Mouse (Mus musculus) neural tube, embryonic 14.5 days (tissue): ENCODE results near the gene Spag7. TPM values are rescaled to one million over a fixed set of nuclear protein-coding genes. Genes with fewer than 3 reads are reported as not detected.

Experiments
- ATAC-seq: fragments of 200-750 bp; cut with Nextera tagmentation; 2 replicates; pipeline ENCODE4 v1.8.0; 2017; ENCODE audit warnings: low read depth, mild to moderate bottlenecking, moderate TSS enrichment, moderate library complexity
- H3K27ac ChIP-seq: fragments of 300-500 bp; sonication (generic); 2 replicates; pipeline ENCODE4 v1.5.1; 2014; ENCODE audit warnings: low read depth, mild to moderate bottlenecking, control low read depth, low read length, moderate library complexity, mixed read lengths
- H3K27me3 ChIP-seq: fragments of 300-500 bp; sonication (generic); 2 replicates; pipeline ENCODE4 v1.6.1; 2014; ENCODE audit warnings: low read length; ENCODE audit not compliant: control insufficient read depth, insufficient read depth
- H3K36me3 ChIP-seq: fragments of 300-500 bp; sonication (generic); 2 replicates; pipeline ENCODE4 v1.6.1; 2014; ENCODE audit warnings: low read length, mixed read lengths; ENCODE audit not compliant: control insufficient read depth, insufficient read depth
- H3K4me1 ChIP-seq: fragments of 300-500 bp; sonication (generic); 2 replicates; pipeline ENCODE4 v1.6.1; 2014; ENCODE audit warnings: low read length; ENCODE audit not compliant: control insufficient read depth, insufficient read depth
- H3K4me2 ChIP-seq: fragments of 300-500 bp; sonication (generic); 2 replicates; pipeline ENCODE4 v1.6.1; 2014; ENCODE audit warnings: mild to moderate bottlenecking, low read depth, low read length, control low read depth
- H3K4me3 ChIP-seq: fragments of 300-500 bp; sonication (generic); 2 replicates; pipeline ENCODE4 v1.5.1; 2014; ENCODE audit warnings: low read depth, low read length, control low read depth, mixed read lengths
- H3K9ac ChIP-seq: fragments of 300-500 bp; sonication (generic); replicated peaks from 2 replicates; pipeline ENCODE4 v1.6.1; 2014; ENCODE audit warnings: low read depth, mild to moderate bottlenecking, control low read depth, low read length, mixed read lengths
- H3K9me3 ChIP-seq: fragments of 300-500 bp; sonication (generic); 2 replicates; pipeline ENCODE4 v1.6.1; 2016; ENCODE audit warnings: low read length; ENCODE audit not compliant: control insufficient read depth
- WGBS: fragments of 180-500 bp; shearing (Covaris S2); extraction: QIAGEN DNeasy Blood & Tissue Kit; methylation state at CpG from one replicate; pipeline ENCODE4 v1.1.7; 2014; 5-methylcytosine and 5-hydroxymethylcytosine counted together
- polyA plus RNA-seq: library from polyadenylated mRNA; unstranded; fragments of >200 nt; fragmentation: Nextera tagmentation; extraction: Ambion mirVana; gene quantifications from 2 replicates; pipeline ENCODE4 v1.2.1, GENCODE M21; 2014

Spag7 gene
- polyA plus RNA-seq, 1 experiment from 2014 or later, result 151 TPM

- peak overlapping the region; percentile 98 for H3K4me3 ChIP-seq
- peak overlapping the region; percentile 91 for H3K4me2 ChIP-seq
- peaks cover 4% of the 10 kb centered on the region for H3K36me3 ChIP-seq
- H3K9ac ChIP-seq, result peak overlapping the region; percentile 59; the same call in 1 of the 2 replicates
- no peak for ATAC-seq
- peaks cover 23% of the 10 kb centered on the region for H3K4me1 ChIP-seq
- no peaks in the 10 kb centered on the region for H3K27me3 ChIP-seq
- 5% methylated on average over 16 of the region's 16 CpGs for WGBS
- no peaks in the 10 kb centered on the region for H3K9me3 ChIP-seq
- H3K27ac ChIP-seq, result peak overlapping the region; percentile 96
These were observed 12.7 kb downstream of the Spag7 start for GRCm38 (mm10) chr11:70656456-70656927.

DNA sequence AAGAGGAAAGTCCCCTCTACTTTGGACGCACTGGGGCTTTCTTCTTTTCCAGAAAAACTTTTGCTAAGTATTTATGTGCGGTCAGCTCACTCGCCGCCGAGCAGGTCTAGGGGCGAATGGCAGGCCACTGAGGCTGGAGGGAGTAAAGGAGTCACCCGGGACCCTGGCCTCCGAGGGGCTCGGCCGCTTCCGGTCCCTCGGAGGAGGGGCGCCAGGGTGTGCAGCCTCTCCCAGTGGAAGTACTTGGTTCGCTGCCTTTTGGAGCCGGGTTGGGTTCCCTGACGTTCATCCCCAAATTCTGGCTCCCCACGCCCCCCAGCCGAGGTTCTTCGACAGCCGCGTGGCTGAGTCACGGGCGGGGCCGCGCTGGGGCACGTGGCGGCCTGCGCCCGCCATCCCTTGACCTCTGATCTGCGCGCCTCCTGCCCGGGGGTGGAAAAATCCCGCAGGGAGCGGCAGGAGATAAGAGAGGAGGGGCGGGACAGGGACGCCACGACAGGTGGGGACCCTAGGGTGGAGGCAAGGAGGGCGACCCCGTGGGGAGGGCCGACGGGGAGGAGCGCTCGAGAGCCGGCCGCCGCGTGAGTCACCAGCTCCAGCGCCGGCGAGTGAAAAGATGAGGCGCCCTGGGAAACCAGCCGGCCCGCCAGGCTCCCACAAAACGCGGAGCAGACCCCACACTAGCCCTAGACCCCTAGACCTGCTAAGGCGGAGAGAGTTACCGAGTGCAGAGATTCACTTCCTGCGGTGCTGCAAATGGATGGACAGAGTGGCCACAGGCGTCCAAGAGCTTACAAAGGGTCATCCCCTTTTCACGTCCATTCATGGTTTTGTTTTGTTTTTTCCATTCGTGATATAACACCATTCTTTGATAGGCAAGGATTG lies 13.4 kb downstream of the Spag7 start:
- peaks cover 11% of the 10 kb centered on the region for H3K36me3 ChIP-seq
- no peaks in the 10 kb centered on the region for H3K9me3 ChIP-seq
- peak overlapping the region; percentile 98 for H3K4me3 ChIP-seq
- H3K9ac ChIP-seq, result peak overlapping the region; percentile 59
- 0 out of 2 replicates have a peak, but pooled peaks have one; percentile 19 for ATAC-seq
- H3K4me1 ChIP-seq, result peaks cover 23% of the 10 kb centered on the region
- no peaks in the 10 kb centered on the region for H3K27me3 ChIP-seq
- peak overlapping the region; percentile 91 for H3K4me2 ChIP-seq
- H3K27ac ChIP-seq, result peak overlapping the region; percentile 96
- under 1% methylated on average over 60 of the region's 61 CpGs for WGBS

DNA sequence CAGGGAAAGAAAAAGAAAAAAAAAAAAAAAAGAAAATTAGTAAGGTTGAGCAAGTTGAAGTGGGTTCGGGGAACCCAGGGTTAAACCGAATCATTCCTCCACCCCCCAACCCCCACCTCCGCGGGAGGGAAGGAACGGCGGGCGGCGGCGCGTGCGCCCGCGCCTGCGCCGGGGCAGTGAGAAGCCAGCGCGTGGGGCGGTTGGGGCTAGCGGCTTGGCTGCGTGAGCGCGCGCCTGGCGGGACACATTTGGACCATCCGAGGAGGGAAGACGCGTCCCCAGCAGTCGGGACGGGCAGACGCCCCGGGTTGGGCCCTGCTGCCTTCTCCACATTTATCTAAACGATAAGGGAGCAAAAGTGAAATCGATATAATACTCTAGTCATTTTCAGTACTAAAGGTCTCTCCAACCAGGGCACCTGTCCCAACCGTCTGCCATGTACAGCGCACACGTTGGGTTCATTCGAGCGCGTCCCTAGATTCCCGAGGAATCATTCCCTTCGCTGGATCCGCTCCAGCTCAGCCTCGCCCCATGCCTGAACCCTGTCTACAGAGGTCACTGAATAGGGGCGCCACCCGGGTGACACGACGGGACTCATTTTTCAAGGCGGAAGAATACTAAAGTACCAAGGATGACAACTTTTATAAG lies 14.2 kb downstream of the Spag7 start:
- ATAC-seq, result peak; percentile 33; the same call in 1 of the 2 replicates

DNA sequence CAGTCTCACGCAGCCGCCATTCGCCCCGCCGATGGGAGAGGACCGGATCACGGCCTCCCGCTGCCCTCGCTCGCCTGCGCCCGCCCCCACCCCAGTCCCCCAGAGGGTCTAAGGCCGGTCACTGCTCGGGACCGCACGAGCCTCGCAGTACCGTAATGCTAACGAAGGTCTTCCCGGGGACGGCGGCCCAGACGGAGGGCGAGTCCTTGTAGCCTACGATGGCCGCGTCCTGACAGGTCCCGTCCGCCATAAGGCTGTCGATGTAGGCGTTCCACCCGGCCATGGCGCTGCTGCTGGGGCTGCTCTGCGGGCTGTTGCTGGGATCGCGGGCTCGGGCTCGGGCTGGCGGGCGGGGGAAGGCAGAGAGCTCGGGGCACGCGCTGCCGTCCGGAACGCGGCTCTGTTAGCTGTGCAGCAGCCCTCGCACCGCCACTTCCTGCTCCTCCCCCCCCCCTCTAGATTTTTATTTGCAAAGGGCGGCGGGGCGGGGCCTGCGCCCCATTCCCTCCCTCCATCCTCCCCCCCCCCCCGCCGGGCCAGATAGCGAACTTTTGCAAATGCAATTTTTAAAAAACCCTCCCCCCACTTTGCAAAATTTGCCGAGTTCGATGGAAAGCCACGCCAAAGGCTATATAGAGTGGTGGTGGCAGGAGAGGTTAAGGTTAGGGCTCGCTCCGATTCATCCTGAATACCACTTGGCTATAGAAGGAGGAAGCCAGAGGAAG lies 14.9 kb downstream of the Spag7 start, which contains the start of gene Pfn1:
Pfn1 (minus strand) TSS at position 447 of the 725 bp plus-strand sequence.
- Histone ChIP-seq H3K4me3 (peak within 1 kb of the TSS; percentile 98), H3K9me3 (no peaks in the 10 kb centered on the region), H3K9ac (peak within 1 kb of the TSS; percentile 95), H3K4me1 (peaks cover 23% of the 10 kb centered on the region), H3K36me3 (peaks cover 24% of the 10 kb centered on the region), H3K27ac (peak within 1 kb of the TSS; percentile 96), H3K27me3 (no peaks in the 10 kb centered on the region), H3K4me2 (peak within 1 kb of the TSS; percentile 91)
- ATAC-seq, result peak; percentile 54
- under 1% methylated on average over 43 of the region's 61 CpGs for WGBS

More for the DNA sequence above, 14.2 kb downstream of the Spag7 start:
- Histone ChIP-seq H3K9ac (peak overlapping the region; percentile 95), H3K4me3 (peak overlapping the region; percentile 98), H3K27me3 (no peaks in the 10 kb centered on the region), H3K27ac (peak overlapping the region; percentile 96), H3K36me3 (peaks cover 17% of the 10 kb centered on the region), H3K9me3 (no peaks in the 10 kb centered on the region), H3K4me2 (peak overlapping the region; percentile 91), H3K4me1 (peaks cover 23% of the 10 kb centered on the region)
- under 1% methylated on average over 44 of the region's 48 CpGs for WGBS

DNA sequence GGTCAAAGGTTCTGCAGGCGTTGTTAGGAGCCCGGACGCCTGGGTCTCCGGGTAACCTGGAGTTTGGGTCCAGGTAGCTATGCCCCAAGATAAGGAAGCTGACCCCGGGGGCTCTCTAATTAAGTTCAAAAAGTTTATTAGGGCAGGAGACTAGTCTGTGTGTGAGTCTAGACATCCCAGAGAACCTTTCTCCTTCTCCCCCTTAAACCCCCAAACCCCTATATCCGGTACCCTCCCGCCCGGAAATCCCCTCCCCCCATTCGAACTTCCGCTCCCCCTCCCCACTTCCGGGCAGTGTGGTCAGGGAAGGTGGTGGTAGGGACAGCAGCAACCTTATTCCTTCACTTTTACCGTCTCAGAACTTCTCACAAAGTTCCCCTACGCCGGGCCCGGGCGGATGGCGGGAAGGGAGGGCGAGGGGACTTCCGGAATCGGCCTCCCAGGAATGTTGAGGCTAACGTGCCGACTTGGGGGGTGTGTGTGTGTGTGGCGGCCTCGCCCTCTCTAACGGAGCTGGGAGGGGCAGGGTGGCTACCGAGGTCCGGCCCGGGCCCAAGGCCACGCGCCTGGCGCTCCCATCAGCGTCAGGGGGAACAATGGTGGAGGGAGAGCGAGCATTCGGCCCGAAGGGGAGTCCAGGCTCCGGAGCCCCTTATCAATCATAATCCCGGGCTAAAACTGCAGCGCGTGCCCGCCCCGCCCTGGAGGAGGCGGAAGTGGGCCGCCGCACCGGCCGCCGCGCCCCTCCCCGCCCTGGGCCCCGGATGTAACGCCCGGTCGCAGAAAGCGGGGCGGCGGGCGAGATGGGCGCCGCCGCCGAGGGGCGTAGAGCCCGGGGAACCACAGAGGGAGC lies 15.6 kb downstream of the Spag7 start:
- peak overlapping the region; percentile 91 for H3K4me2 ChIP-seq
- peaks cover 25% of the 10 kb centered on the region for H3K4me1 ChIP-seq
- H3K27me3 ChIP-seq, result no peaks in the 10 kb centered on the region
- no peaks in the 10 kb centered on the region for H3K9me3 ChIP-seq
- peak overlapping the region; percentile 95 for H3K9ac ChIP-seq
- H3K36me3 ChIP-seq, result peaks cover 30% of the 10 kb centered on the region
- H3K4me3 ChIP-seq, result peak overlapping the region; percentile 98
- WGBS, result under 1% methylated on average over 45 of the region's 63 CpGs
- peak; percentile 60 for ATAC-seq
- H3K27ac ChIP-seq, result peak overlapping the region; percentile 96

DNA sequence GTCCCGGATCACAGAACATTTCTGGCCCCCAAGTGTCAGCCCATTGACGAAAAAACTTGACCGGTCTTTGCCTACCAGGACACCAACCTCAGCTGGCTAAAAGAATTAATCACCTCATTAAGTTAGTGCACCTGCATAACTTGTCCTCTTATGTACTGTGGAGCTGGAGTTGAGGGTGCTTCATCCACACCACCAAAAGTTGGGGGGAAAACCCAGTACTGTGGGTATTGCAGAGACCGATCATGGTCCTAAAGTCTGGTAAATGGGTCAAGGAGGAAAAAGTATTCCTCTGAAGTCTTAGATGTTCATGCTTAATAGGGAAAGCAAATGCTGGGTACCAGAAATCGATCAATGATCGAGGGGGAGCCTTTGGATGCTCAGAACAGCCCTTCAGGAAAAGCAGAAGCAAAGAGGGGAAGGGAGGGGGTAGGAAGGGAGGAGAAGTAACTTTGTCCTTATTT lies 16.3 kb downstream of the Spag7 start:
- H3K9ac ChIP-seq, result peak overlapping the region; percentile 95; the same call in 1 of the 2 replicates
- ATAC-seq, result no peak
- no peaks in the 10 kb centered on the region for H3K9me3 ChIP-seq
- H3K36me3 ChIP-seq, result peaks cover 30% of the 10 kb centered on the region
- H3K27me3 ChIP-seq, result no peaks in the 10 kb centered on the region
- H3K4me3 ChIP-seq, result peak overlapping the region; percentile 98
- no peak overlapping the region for H3K27ac ChIP-seq
- WGBS, result 68% methylated on average over 6 of the region's 6 CpGs
- H3K4me1 ChIP-seq, result peaks cover 31% of the 10 kb centered on the region
- H3K4me2 ChIP-seq, result peak overlapping the region; percentile 91

GRCm38 (mm10) chr11:70652029-70652883 lies 17.0 kb downstream of the Spag7 start:
- 72% methylated on average over 12 of the region's 12 CpGs for WGBS
- Histone ChIP-seq H3K9me3 (no peaks in the 10 kb centered on the region), H3K36me3 (peaks cover 30% of the 10 kb centered on the region), H3K4me2 (peak overlapping the region; percentile 91), H3K27me3 (no peaks in the 10 kb centered on the region), H3K9ac (no peak overlapping the region), H3K4me3 (peak overlapping the region; percentile 98; the same call in 1 of the 2 replicates), H3K27ac (no peak overlapping the region), H3K4me1 (peaks cover 34% of the 10 kb centered on the region)
- ATAC-seq, result no peak
